In genomic region chr14:93381163-93381562, GRCm38 (mm10) we compare ENCODE assay signal across 8 mouse cellular contexts.
DNase-seq lines count a peak whose midpoint lies in the region; ATAC-seq and TF ChIP-seq lines count a peak whose summit lies in the region.

No protein-coding gene starts in this region.

- H3K4me2 ChIP-seq in forebrain, embryonic 12.5 days: no peak overlapping the region
- no peak overlapping the region for H3K4me2 ChIP-seq in midbrain, embryonic 14.5 days (ENCODE audit: low read length)

- H3K27ac ChIP-seq in forebrain, embryonic 12.5 days: no peak overlapping the region
- no peak overlapping the region for H3K27ac ChIP-seq in midbrain, embryonic 14.5 days (replicated peaks; ENCODE audit: low read depth, low read length)

- no peaks in the 10 kb centered on the region for H3K9me3 ChIP-seq in forebrain, embryonic 12.5 days
- H3K9me3 ChIP-seq in midbrain, embryonic 14.5 days (ENCODE audit: control insufficient read depth, low read length): no peaks in the 10 kb centered on the region

- WGBS in forebrain, embryonic 12.5 days: 42% methylated on average over 4 of the region's 4 CpGs
- 37% methylated on average over 4 of the region's 4 CpGs for WGBS in midbrain, embryonic 14.5 days

- 0 out of 2 replicates have a peak, but pooled peaks cover 3% of the 10 kb centered on the region for H3K4me1 ChIP-seq in forebrain, embryonic 12.5 days
- no peaks in the 10 kb centered on the region for H3K4me1 ChIP-seq in midbrain, embryonic 14.5 days (ENCODE audit: control insufficient read depth, insufficient read depth, low read length)

- TF ChIP-seq CTCF in brain, embryonic 14.5 days (IDR thresholded peaks at IDR 0.05; ENCODE audit: borderline replicate concordance, extremely low read depth, insufficient read depth, insufficient read length): peak; percentile 52; the same call in 1 of the 2 replicates

- peak; percentile 37 for DNase-seq in layer of hippocampus, adult 11-12 months (ENCODE audit: low spot score)
- no peak for DNase-seq in layer of hippocampus, adult 9-10 months (ENCODE audit: low spot score)
- DNase-seq in brain, embryonic 14.5 days (ENCODE audit: low read depth): peak; percentile 91
- peak; percentile 75 for DNase-seq in midbrain, embryonic 14.5 days
- no peak for DNase-seq in liver
- DNase-seq in yolk sac, embryonic 10.5 days (ENCODE audit: low spot score): no peak

- no peak overlapping the region for H3K9ac ChIP-seq in forebrain, embryonic 12.5 days
- no peak overlapping the region for H3K9ac ChIP-seq in midbrain, embryonic 14.5 days (replicated peaks; ENCODE audit: low read length)

- H3K27me3 ChIP-seq in forebrain, embryonic 12.5 days: no peaks in the 10 kb centered on the region
- no peaks in the 10 kb centered on the region for H3K27me3 ChIP-seq in midbrain, embryonic 14.5 days (ENCODE audit: control insufficient read depth, insufficient read depth, low read length)

- ATAC-seq in forebrain, embryonic 12.5 days (ENCODE audit: low FRiP score): peak; percentile 81
- ATAC-seq in midbrain, embryonic 14.5 days (ENCODE audit: low FRiP score, low TSS enrichment): no peak
- ATAC-seq in activated CD4-positive, CD25-positive, alpha-beta regulatory T cell, adult 4 months: no peak

- H3K4me3 ChIP-seq in forebrain, embryonic 12.5 days (replicated peaks): no peak overlapping the region
- no peak overlapping the region for H3K4me3 ChIP-seq in midbrain, embryonic 14.5 days (replicated peaks; ENCODE audit: low read depth, low read length)

- TF ChIP-seq POLR2A in brain, embryonic 14.5 days (IDR thresholded peaks at IDR 0.05; ENCODE audit: borderline replicate concordance, extremely low read depth, insufficient read depth, insufficient read length, poor library complexity, severe bottlenecking): no peak

- no peaks in the 10 kb centered on the region for H3K36me3 ChIP-seq in forebrain, embryonic 12.5 days (replicated peaks)
- H3K36me3 ChIP-seq in midbrain, embryonic 14.5 days (ENCODE audit: control insufficient read depth, insufficient read depth, low read length): no peaks in the 10 kb centered on the region

Comparison
In these comparisons a context has a peak if more than half of its experiments do, and no peak if none do; other contexts are left out.
1. DNase-seq: peak in layer of hippocampus, adult 11-12 months (single experiment), brain, embryonic 14.5 days (single experiment) and midbrain, embryonic 14.5 days (single experiment); none in layer of hippocampus, adult 9-10 months (single experiment), liver (single experiment) and yolk sac, embryonic 10.5 days (single experiment).